Mouse (Mus musculus) thymus, adult 2 months (tissue): ENCODE data around the gene Misp. TPM values are rescaled to one million over a fixed set of nuclear protein-coding genes. Genes with fewer than 3 reads are reported as not detected.
A peak's percentile ranks its signal among the peaks of the same experiment; 100 is the strongest.

ENCODE experiments used
- DNase-seq: peaks from one replicate; pipeline ENCODE4 v3.0.0; 2021
- H3K27ac ChIP-seq: fragments of 200-500 bp; 2 replicates; pipeline ENCODE4 v1.5.1; 2012; ENCODE audit warnings: low read length, control low read depth; ENCODE audit not compliant: control insufficient read depth, insufficient read depth
- H3K27me3 ChIP-seq: fragments of 200-500 bp; 2 replicates; pipeline ENCODE4 v1.6.1; 2012; ENCODE audit warnings: mild to moderate bottlenecking, low read length, moderate library complexity, mixed read lengths; ENCODE audit not compliant: control insufficient read depth, insufficient read depth
- H3K36me3 ChIP-seq: fragments of 200-500 bp; 2 replicates; pipeline ENCODE4 v1.6.1; 2012; ENCODE audit warnings: mild to moderate bottlenecking, low read length, moderate library complexity; ENCODE audit not compliant: control insufficient read depth, insufficient read depth
- H3K4me1 ChIP-seq: fragments of 200-500 bp; replicated peaks from 2 replicates; pipeline ENCODE4 v1.6.1; 2012; ENCODE audit warnings: low read length; ENCODE audit not compliant: control insufficient read depth, insufficient read depth
- H3K4me3 ChIP-seq: fragments of 200-500 bp; 2 replicates; pipeline ENCODE4 v1.5.1; 2012; ENCODE audit warnings: mild to moderate bottlenecking, low read length, control low read depth, moderate library complexity; ENCODE audit not compliant: control insufficient read depth, insufficient read depth
- CTCF ChIP-seq: fragments of 200-500 bp; IDR thresholded peaks from 2 replicates; pipeline ENCODE4 v1.5.1; 2012; ENCODE audit warnings: mild to moderate bottlenecking, control low read depth, low read length, moderate library complexity, borderline replicate concordance; ENCODE audit not compliant: control insufficient read depth, poor library complexity, insufficient read depth; ENCODE audit errors: extremely low read depth
- POLR2A ChIP-seq: fragments of 200-500 bp; IDR thresholded peaks from 2 replicates; pipeline ENCODE4 v1.6.1; 2012; ENCODE audit warnings: mild to moderate bottlenecking, low read length, control low read depth, moderate library complexity; ENCODE audit not compliant: control insufficient read depth, poor library complexity, insufficient read depth; ENCODE audit errors: extremely low read depth
- WGBS: fragments of 180-500 bp; shearing (Covaris S2); methylation state at CpG from one replicate; pipeline ENCODE4 v1.1.7; 2018; 5-methylcytosine and 5-hydroxymethylcytosine counted together
- polyA plus RNA-seq: library from polyadenylated mRNA; depleted of rRNA; stranded (reverse); fragments of >200 nt; gene quantifications from 2 replicates; pipeline ENCODE4 v1.2.3, GENCODE M21; 2012

Misp gene
- polyA plus RNA-seq, 1 experiment: 6.8 TPM

DNA sequence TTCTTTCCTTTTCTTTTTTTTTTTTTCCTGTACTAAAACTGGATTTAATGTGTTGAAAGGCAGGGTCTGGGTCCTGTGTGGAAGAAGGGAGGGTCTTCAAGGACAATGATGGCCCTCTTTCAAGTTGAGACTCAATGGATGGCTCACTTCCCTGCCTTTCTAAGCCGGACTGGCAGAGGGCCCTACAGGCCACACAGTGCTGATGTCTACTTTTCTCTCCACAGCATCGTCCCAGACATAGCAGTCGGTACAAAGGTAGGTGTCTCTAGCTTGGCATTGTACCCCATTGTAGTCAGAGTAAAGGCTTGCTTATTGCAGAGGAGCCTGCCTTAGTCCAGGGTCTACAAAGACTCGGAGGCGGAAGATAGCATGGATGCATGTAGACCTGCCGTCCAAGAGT is 35.5 kb downstream of the Misp start:
- no peaks in the 10 kb centered on the region for H3K27me3 ChIP-seq
- DNase-seq: no peak
- WGBS: 17% methylated on average over 6 of the region's 6 CpGs
- H3K36me3 ChIP-seq: peaks cover 38% of the 10 kb centered on the region
- no peak overlapping the region for H3K27ac ChIP-seq
- peak overlapping the region; percentile 90 for H3K4me3 ChIP-seq
- peaks cover 54% of the 10 kb centered on the region for H3K4me1 ChIP-seq
- TF ChIP-seq CTCF (no peak), POLR2A (no peak)

DNA sequence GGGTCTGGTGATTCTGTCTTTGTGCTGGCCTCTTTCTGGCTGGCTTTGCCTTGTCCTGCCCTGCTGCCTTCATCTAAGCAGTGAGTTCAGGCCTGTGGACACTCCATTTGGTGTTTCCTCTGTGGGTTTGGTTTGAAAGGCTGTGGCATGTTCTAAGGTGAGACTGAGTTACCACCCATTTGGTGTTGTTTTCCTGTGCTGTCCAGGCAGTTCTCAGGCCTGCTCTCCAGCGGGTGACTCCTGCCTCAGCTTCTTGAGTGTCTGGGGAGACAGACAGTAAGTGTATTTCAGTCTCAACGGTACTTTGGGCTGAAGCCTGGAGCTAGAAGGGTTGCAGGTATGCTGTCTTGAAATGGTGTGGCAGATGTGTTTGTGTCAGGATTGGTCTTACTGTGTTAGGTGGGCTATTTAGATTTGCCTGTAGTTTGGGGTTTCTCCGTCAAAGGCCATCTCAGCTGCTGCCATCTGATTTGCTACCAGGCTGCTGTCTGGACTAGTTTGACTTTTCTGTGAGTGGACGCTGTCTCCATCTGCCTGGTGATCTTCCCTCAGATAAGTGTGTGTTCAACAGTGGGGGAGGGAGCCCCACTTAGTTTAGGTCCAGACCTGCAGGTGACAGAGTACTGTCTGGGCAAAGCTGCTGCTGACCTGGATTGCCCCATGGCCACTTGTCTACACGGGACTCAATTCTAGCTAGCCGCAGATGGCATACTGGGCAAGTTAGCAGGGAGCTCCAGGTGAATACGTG is 36.1 kb downstream of the Misp start:
- no peaks in the 10 kb centered on the region for H3K27me3 ChIP-seq
- H3K4me1 ChIP-seq: peaks cover 48% of the 10 kb centered on the region
- no peak for TF ChIP-seq POLR2A
- TF ChIP-seq CTCF: no peak
- H3K4me3 ChIP-seq: peak overlapping the region; percentile 90
- 13% methylated on average over 7 of the region's 7 CpGs for WGBS
- no peak for DNase-seq
- H3K27ac ChIP-seq: peak overlapping the region; percentile 7; the same call in 1 of the 2 replicates
- H3K36me3 ChIP-seq: peaks cover 44% of the 10 kb centered on the region

DNA sequence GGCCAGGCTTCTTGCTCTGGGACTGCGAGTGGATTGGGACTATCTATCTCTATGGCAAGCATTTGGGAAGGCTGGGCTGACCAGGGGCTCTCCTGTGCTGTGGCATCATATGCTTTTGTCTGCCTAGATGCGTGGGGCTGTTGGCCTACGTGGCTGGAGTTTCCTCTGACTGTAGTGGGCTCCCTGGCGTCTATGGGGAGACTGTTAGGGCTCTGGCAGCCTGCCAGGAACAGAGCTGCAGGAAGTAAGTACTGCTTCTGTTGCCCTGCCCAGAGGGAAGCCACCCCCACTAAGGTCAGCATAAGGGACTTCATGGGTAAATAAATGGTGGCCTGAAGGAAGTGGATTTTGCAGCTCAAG is 36.6 kb downstream of the Misp start:
- no peak for TF ChIP-seq CTCF
- TF ChIP-seq POLR2A: no peak
- 4% methylated on average over 4 of the region's 4 CpGs for WGBS
- DNase-seq: peak; percentile 43
- Histone ChIP-seq H3K4me3 (peak overlapping the region; percentile 24), H3K4me1 (peaks cover 42% of the 10 kb centered on the region), H3K36me3 (peaks cover 50% of the 10 kb centered on the region), H3K27ac (peak overlapping the region; percentile 7; the same call in 1 of the 2 replicates), H3K27me3 (no peaks in the 10 kb centered on the region)

DNA sequence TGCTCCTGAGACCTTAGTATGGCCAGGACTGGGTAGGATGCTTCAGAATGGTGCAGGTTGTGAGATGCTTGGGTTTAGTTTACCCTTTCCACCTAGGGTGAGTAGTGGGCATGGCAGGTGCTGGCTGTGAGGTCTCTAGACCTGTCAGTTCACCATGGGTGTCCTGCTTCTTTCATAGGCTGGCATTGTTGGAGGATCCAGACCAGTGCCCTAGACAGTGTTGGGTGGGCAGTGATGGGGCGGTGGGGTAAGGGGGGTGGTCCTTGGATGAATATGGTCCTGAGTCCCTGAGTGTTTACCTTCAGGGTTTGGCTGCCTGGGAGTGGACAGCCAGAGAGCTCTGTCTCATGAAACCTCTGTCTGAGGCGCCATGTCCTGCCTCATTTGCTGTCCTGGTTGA is 37.1 kb downstream of the Misp start:
- no peak for DNase-seq
- peaks cover 38% of the 10 kb centered on the region for H3K4me1 ChIP-seq
- H3K36me3 ChIP-seq: peaks cover 55% of the 10 kb centered on the region
- TF ChIP-seq CTCF (no peak), POLR2A (no peak)
- H3K27ac ChIP-seq: no peak overlapping the region
- no peaks in the 10 kb centered on the region for H3K27me3 ChIP-seq
- H3K4me3 ChIP-seq: no peak overlapping the region
- 91% methylated on average over 2 of the region's 2 CpGs for WGBS

DNA sequence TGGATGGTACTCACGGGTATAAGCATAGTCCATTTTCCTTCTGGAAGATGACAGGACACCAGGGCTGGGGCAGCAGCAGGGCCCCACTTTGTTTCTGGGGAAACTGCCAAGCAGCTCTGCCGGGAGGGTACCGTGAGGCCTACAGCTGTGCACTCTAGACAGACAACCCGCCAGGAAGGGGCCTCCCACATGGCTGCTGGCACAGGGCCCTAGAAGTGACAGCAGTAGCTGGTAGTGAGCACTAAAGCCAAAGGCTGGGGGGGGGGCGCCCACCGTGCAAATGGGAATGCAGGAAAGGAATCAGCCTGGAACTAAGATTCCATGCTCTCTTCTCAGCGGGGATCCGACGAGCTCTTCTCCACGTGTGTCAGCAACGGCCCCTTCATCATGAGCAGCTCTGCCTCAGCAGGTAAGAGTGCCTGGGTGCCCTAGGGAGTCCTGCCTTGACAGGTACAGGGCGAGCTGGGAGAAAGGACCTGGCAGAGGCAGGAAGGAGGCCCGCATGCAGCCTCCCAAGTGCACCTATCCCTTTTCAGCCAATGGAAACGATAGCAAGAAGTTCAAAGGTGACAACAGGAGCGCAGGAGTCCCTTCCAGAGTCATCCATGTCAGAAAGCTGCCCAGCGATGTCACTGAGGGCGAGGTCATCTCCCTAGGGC is 37.8 kb downstream of the Misp start:
- no peak overlapping the region for H3K27ac ChIP-seq
- DNase-seq: peak; percentile 17

DNA sequence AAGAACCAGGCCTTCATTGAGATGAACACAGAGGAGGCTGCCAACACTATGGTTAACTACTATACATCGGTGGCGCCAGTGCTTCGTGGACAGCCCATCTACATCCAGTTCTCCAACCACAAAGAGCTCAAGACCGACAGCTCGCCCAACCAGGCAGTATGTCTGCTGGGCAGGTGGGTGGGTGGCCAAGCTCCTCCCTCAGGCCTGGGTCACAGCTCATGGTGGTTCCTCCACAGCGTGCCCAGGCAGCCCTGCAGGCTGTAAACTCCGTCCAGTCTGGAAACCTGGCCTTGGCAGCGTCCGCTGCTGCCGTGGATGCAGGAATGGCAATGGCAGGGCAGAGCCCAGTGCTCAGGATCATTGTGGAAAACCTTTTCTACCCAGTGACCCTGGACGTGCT is 38.3 kb downstream of the Misp start:
- TF ChIP-seq POLR2A (no peak), CTCF (no peak)
- Histone ChIP-seq H3K4me3 (no peak overlapping the region), H3K27me3 (no peaks in the 10 kb centered on the region), H3K36me3 (peaks cover 65% of the 10 kb centered on the region), H3K4me1 (peaks cover 31% of the 10 kb centered on the region), H3K27ac (no peak overlapping the region)
- no peak for DNase-seq
- 86% methylated on average over 11 of the region's 11 CpGs for WGBS

More for the DNA sequence above, 37.8 kb downstream of the Misp start:
- Histone ChIP-seq H3K27me3 (no peaks in the 10 kb centered on the region), H3K4me3 (no peak overlapping the region), H3K4me1 (peaks cover 31% of the 10 kb centered on the region), H3K36me3 (peaks cover 61% of the 10 kb centered on the region)
- WGBS: 65% methylated on average over 17 of the region's 17 CpGs
- TF ChIP-seq POLR2A (no peak), CTCF (no peak)
